Mouse (Mus musculus): ENCODE measurements around the gene Arhgap27. TPM values are rescaled to one million over a fixed set of nuclear protein-coding genes. Genes with fewer than 3 reads are reported as not detected.

Gene Arhgap27
- total and polyA plus RNA-seq, 2 experiments from 2014 or later, result 5.9 to 12.2 TPM

DNA sequence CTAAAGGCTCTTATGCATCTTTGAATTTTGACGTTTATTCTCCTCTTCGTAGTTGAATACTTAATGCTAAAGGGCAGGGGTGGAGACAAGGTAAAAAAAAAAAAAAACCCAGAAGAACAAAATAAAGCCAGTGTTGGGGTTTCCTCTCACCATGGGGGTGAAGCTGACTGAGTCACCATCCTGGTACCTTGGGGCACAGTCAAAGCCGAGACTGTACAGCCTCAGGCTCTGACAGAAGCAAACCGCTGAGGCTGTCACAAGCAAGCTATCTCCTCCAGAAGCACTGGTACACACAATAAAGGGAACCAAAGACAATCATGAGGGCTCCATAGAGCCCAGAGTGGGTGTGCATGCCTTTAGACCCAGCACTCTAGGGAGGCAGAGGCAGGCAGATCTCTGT lies 9.1 kb upstream of the Arhgap27 start:
- TF ChIP-seq CTCF (IDR thresholded peaks at IDR 0.05; ENCODE audit: low read depth), result no peak
- Histone ChIP-seq H3K27me3 (ENCODE audit: insufficient read depth, low read length) (no peaks in the 10 kb centered on the region), H3K4me2 (ENCODE audit: low read depth, low read length) (no peak overlapping the region), H3K9me3 (ENCODE audit: low read length) (no peaks in the 10 kb centered on the region), H3K4me3 (ENCODE audit: low read length) (no peak overlapping the region), H3K4me1 (ENCODE audit: insufficient read depth, low read length) (peaks cover 3% of the 10 kb centered on the region; the same call in 1 of the 2 replicates), H3K36me3 (ENCODE audit: insufficient read depth, low read length) (peaks cover 19% of the 10 kb centered on the region; the same call in 1 of the 2 replicates), H3K27ac (no peak overlapping the region), H3K9ac (replicated peaks; ENCODE audit: low read length) (no peak overlapping the region)
- WGBS, result 77% methylated on average over 4 of the region's 4 CpGs
- DNase-seq (ENCODE audit: low spot score) (no peak), ATAC-seq (no peak)

DNA sequence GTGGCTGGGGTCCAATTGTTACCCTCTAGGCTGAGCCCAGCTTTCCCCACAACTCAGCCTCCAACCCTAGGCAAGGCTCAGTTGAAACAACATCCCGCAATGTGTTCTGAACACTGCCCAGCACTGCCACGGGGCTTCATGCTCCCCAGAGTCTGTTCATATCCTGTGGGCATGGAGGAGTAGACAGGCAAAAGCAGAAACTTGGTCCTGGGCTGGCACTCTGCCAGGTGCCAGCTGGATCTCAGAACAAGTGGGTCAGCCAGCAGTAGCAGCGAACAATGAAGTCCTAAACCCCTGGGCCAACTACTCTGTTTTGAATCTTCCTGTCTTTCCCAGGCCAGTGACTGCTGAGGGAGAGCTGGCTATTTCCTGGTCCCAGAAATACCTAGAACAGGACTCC lies 8.6 kb upstream of the Arhgap27 start:
- H3K36me3 ChIP-seq (ENCODE audit: insufficient read depth, low read length), result peaks cover 21% of the 10 kb centered on the region
- H3K4me1 ChIP-seq (ENCODE audit: insufficient read depth, low read length), result peaks cover 3% of the 10 kb centered on the region; the same call in 1 of the 2 replicates
- H3K27ac ChIP-seq, result no peak overlapping the region
- ATAC-seq, result 0 out of 2 replicates have a peak, but pooled peaks have one; percentile 53
- H3K9ac ChIP-seq (replicated peaks; ENCODE audit: low read length), result no peak overlapping the region
- no peaks in the 10 kb centered on the region for H3K27me3 ChIP-seq (ENCODE audit: insufficient read depth, low read length)
- 44% methylated on average over 3 of the region's 3 CpGs for WGBS
- no peak overlapping the region for H3K4me2 ChIP-seq (ENCODE audit: low read depth, low read length)
- no peak for TF ChIP-seq CTCF (IDR thresholded peaks at IDR 0.05; ENCODE audit: low read depth)
- H3K9me3 ChIP-seq (ENCODE audit: low read length), result no peaks in the 10 kb centered on the region
- H3K4me3 ChIP-seq (ENCODE audit: low read length), result no peak overlapping the region
- DNase-seq (ENCODE audit: low spot score), result peak; percentile 63

DNA sequence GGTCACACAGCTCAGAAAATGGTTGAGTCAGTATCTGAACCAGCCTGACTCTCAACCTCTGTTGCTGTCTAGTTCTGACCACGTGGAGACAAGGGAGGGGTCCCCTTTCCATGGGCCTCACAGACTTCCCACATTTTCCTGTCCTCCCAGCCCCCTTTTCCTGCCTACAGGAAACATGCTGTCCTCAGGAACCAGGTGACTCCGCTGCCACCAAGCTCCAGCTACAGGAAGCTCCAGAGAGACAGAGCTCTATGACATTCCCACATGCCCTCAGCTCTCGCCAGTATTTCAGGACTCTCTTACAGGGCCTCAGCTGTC lies 7.7 kb upstream of the Arhgap27 start:
- DNase-seq (ENCODE audit: low spot score) (no peak), ATAC-seq (no peak)
- H3K9me3 ChIP-seq (ENCODE audit: low read length), result no peaks in the 10 kb centered on the region
- WGBS, result 86% methylated on average over 3 of the region's 3 CpGs
- H3K27ac ChIP-seq, result no peak overlapping the region
- no peak overlapping the region for H3K4me2 ChIP-seq (ENCODE audit: low read depth, low read length)
- no peak for TF ChIP-seq CTCF (IDR thresholded peaks at IDR 0.05; ENCODE audit: low read depth)
- no peaks in the 10 kb centered on the region for H3K27me3 ChIP-seq (ENCODE audit: insufficient read depth, low read length)
- no peak overlapping the region for H3K9ac ChIP-seq (replicated peaks; ENCODE audit: low read length)
- H3K36me3 ChIP-seq (ENCODE audit: insufficient read depth, low read length), result peaks cover 17% of the 10 kb centered on the region
- peaks cover 3% of the 10 kb centered on the region; the same call in 1 of the 2 replicates for H3K4me1 ChIP-seq (ENCODE audit: insufficient read depth, low read length)
- no peak overlapping the region for H3K4me3 ChIP-seq (ENCODE audit: low read length)

DNA sequence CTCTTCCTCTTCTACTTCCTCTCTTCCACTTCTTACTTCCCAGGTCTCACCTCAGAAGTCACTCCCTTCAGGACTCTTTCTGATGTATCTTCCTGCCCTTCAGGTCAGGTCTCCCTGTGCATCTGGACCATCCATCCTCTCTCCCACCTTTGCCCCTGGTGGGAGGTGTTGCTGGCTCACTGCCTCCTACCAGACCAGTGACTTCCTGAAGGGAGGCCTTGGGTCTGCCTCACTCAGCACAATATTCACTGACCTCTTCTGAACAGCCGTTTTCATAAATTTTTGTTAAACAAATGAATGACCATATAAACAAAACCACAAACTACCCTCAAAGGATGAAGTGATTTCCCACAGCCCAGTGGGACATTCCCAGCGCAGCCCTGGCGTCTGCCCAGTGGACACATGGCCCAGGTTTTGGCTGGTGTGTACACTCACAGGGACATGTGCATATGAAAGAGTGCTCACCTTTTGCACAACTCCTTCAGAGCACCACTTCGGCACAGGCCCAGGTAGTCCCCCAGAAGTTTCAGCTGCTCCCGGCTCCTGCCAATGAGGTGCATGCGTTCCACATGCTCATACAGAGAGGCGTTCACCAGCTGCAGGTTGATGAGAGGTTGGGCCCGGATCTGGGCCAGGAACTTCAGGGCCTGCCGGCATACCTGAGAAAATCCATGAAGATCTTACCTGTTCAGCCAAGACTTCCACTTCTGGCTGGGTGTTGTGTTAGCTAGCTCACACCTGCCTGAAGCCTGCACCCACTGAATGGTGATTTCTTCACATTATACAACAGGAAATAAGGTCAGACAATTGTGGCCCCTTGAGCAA lies 7.1 kb upstream of the Arhgap27 start:
- Histone ChIP-seq H3K27ac (no peak overlapping the region), H3K9me3 (ENCODE audit: low read length) (no peaks in the 10 kb centered on the region), H3K4me1 (ENCODE audit: insufficient read depth, low read length) (peaks cover 3% of the 10 kb centered on the region; the same call in 1 of the 2 replicates), H3K4me2 (ENCODE audit: low read depth, low read length) (no peak overlapping the region), H3K27me3 (ENCODE audit: insufficient read depth, low read length) (no peaks in the 10 kb centered on the region), H3K9ac (replicated peaks; ENCODE audit: low read length) (no peak overlapping the region), H3K4me3 (ENCODE audit: low read length) (no peak overlapping the region), H3K36me3 (ENCODE audit: insufficient read depth, low read length) (peaks cover 13% of the 10 kb centered on the region)
- TF ChIP-seq CTCF (IDR thresholded peaks at IDR 0.05; ENCODE audit: low read depth), result no peak
- no peak for DNase-seq (ENCODE audit: low spot score)
- WGBS, result 93% methylated on average over 9 of the region's 9 CpGs
- ATAC-seq, result no peak

DNA sequence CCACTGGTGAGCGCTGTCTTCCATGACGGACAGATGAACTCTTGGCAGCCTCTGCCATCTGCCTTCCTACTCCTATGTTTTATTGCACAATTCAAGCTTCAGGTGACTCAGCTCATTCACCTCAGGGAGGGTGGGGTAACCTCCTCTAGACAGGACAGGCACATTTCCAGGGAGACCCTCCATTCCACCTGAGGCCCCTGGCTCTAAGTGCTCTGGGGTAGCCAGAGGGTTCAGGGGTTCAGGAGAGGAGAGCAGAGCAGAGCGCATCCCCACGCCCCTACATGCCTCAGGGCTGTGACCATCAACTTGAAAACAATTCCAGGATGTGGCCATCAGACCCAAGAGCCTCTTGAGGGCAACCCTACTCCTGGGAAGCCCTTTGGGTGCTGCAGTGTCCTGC lies 2.0 kb upstream of the Arhgap27 start:
- H3K9me3 ChIP-seq (ENCODE audit: low read length), result no peaks in the 10 kb centered on the region
- H3K27ac ChIP-seq, result no peak overlapping the region
- no peak overlapping the region for H3K4me3 ChIP-seq (ENCODE audit: low read length)
- TF ChIP-seq CTCF (IDR thresholded peaks at IDR 0.05; ENCODE audit: low read depth), result no peak
- no peak overlapping the region for H3K4me2 ChIP-seq (ENCODE audit: low read depth, low read length)
- WGBS, result 92% methylated on average over 4 of the region's 4 CpGs
- peaks cover 8% of the 10 kb centered on the region; the same call in 1 of the 2 replicates for H3K4me1 ChIP-seq (ENCODE audit: insufficient read depth, low read length)
- H3K9ac ChIP-seq (replicated peaks; ENCODE audit: low read length), result no peak overlapping the region
- peaks cover 4% of the 10 kb centered on the region for H3K27me3 ChIP-seq (ENCODE audit: insufficient read depth, low read length)
- DNase-seq (ENCODE audit: low spot score) (no peak), ATAC-seq (no peak)
- peaks cover 12% of the 10 kb centered on the region for H3K36me3 ChIP-seq (ENCODE audit: insufficient read depth, low read length)

DNA sequence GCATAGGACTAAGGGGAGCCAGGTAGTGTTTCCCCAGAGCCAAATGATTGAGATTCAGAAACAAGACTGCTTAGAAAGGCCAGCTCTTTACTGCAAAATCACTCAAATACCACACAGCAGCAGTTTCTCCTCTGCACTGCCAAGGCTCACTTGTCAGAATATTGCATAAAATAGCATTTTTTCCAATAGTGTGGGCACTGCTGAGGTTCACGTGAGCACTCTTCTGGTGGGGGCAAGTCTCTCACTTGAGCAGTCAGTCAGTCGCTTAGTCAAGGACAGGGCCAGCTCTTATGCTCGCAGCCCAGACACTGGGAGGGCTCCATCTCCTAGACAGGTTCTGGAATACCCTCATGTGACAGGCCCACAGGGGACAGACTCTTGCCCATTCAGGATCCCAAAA lies 1.5 kb upstream of the Arhgap27 start:
- 84% methylated on average over 3 of the region's 3 CpGs for WGBS
- no peak for TF ChIP-seq CTCF (IDR thresholded peaks at IDR 0.05; ENCODE audit: low read depth)
- H3K9me3 ChIP-seq (ENCODE audit: low read length), result no peaks in the 10 kb centered on the region
- H3K4me2 ChIP-seq (ENCODE audit: low read depth, low read length), result no peak overlapping the region
- H3K27me3 ChIP-seq (ENCODE audit: insufficient read depth, low read length), result peaks cover 8% of the 10 kb centered on the region
- no peak overlapping the region for H3K9ac ChIP-seq (replicated peaks; ENCODE audit: low read length)
- no peak for ATAC-seq
- H3K4me1 ChIP-seq (ENCODE audit: insufficient read depth, low read length), result peaks cover 10% of the 10 kb centered on the region; the same call in 1 of the 2 replicates
- no peak for DNase-seq (ENCODE audit: low spot score)
- peaks cover 9% of the 10 kb centered on the region for H3K36me3 ChIP-seq (ENCODE audit: insufficient read depth, low read length)
- no peak overlapping the region for H3K27ac ChIP-seq
- H3K4me3 ChIP-seq (ENCODE audit: low read length), result no peak overlapping the region

DNA sequence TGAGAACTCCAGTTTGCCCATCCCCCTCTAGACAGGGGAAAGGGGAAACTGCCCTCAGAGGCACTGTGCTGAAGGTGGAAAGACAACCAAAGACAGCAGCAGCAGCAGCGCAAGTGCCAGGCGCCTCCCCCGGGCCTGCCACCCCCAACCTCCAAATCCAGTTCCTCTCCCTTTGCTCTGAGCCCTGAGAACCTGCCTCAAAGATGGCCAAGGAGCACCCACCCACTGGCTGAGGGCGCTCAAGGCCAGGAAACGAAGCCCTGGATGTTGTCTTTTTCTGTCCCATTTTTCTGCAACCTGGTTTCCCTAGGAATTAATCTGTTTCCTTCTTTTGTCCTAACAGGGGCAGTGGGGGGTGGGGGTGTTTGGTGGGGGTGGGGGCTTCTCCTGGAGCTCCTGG lies 843 bp upstream of the Arhgap27 start:
- no peak for DNase-seq (ENCODE audit: low spot score)
- peaks cover 13% of the 10 kb centered on the region for H3K27me3 ChIP-seq (ENCODE audit: insufficient read depth, low read length)
- ATAC-seq, result no peak

More for the DNA sequence above, 843 bp upstream of the Arhgap27 start:
- Histone ChIP-seq H3K36me3 (ENCODE audit: insufficient read depth, low read length) (peaks cover 9% of the 10 kb centered on the region), H3K27ac (no peak overlapping the region), H3K4me1 (ENCODE audit: insufficient read depth, low read length) (peaks cover 13% of the 10 kb centered on the region; the same call in 1 of the 2 replicates), H3K4me3 (ENCODE audit: low read length) (no peak overlapping the region), H3K9ac (replicated peaks; ENCODE audit: low read length) (no peak overlapping the region), H3K9me3 (ENCODE audit: low read length) (no peaks in the 10 kb centered on the region), H3K4me2 (ENCODE audit: low read depth, low read length) (peak overlapping the region; percentile 71; the same call in 1 of the 2 replicates)
- 44% methylated on average over 5 of the region's 5 CpGs for WGBS
- no peak for TF ChIP-seq CTCF (IDR thresholded peaks at IDR 0.05; ENCODE audit: low read depth)

All from hindbrain, postnatal 0 days (tissue).